Mouse (Mus musculus): Measurements from ENCODE around the gene Nop16.

DNA sequence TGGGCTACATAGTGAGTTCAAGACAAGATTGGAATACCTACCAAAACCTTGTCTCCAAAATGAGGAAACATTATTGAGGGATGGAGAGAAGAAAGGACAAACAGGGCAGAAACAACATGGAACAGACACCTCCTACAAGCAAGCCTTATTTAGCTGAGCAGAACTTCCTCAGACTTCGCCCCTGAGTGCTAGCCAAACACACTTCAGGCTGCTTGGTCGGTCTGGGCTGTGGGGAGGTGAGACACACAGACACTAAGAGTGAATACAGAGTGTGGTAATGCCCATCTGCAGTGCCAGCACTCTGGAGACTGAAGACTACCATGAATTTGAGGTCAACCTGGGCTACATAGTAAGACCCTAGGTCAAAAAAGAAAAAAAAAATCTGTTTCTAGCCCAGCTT lies 30.2 kb downstream of the Nop16 start:
- no peak for TF ChIP-seq EP300 (IDR thresholded peaks at IDR 0.05; ENCODE audit: low read depth)
- no peak for TF ChIP-seq CTCF (IDR thresholded peaks at IDR 0.05; ENCODE audit: low read depth)

Data from liver, postnatal 0 days (tissue).